Mouse (Mus musculus) urinary bladder, adult 18-20 months (tissue): Measurements from ENCODE around the gene Pold4.
"Not testable (repeated sequence)": the region's sequence is repeated elsewhere in the genome, so short reads cannot be mapped to it uniquely, and the experiment has no call there.

Source experiments
- DNase-seq, 2 experiments: peaks; one replicate each; pipeline ENCODE4 v3.0.0; 2022; ENCODE audit warnings: low spot score in 2 of 2, mixed read lengths in 2 of 2

The Pold4 gene

DNA sequence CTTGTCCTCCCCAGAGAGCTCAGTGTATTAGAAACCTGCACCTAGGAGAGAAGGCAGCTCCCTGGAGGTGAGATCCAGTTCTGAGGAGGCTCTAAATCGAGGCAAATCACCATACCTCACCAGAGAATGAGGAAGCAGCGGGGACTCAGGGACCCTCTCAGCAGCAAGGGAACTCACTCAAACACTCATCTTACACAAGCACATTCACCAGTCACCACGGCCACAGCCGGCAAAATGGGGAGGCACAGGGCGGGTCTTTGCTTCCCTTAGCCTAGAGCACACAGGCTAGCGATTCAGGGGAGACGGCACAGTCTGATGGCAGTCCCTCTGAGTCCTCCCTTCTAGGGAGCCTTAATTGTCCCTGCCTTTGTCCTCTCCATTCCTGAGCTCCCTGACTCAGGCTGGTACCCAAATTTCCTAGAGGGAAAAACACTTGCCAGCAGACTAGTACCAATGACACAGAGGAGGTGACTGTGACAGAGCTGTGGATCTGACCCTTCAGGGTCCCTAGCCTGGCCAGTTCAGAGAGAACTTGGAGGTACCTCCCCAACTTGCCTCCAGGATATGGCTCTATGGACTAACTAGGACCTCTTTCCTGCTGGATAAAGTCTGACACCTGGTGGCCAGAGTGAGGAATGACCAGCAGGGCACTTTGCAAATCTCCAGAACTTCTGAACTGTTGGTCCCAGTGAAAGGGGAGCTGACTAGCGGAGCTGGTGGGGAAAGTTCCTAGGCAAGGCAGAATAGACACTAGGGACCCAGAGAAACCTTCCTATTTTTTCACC lies 3.6 kb upstream of the Pold4 start:
- DNase-seq: peak in 1 of 2 experiments; percentile 60

- DNase-seq: no peak
These were observed 2.8 kb upstream of the Pold4 start for GRCm38 (mm10) chr19:4228891-4229290.

DNA sequence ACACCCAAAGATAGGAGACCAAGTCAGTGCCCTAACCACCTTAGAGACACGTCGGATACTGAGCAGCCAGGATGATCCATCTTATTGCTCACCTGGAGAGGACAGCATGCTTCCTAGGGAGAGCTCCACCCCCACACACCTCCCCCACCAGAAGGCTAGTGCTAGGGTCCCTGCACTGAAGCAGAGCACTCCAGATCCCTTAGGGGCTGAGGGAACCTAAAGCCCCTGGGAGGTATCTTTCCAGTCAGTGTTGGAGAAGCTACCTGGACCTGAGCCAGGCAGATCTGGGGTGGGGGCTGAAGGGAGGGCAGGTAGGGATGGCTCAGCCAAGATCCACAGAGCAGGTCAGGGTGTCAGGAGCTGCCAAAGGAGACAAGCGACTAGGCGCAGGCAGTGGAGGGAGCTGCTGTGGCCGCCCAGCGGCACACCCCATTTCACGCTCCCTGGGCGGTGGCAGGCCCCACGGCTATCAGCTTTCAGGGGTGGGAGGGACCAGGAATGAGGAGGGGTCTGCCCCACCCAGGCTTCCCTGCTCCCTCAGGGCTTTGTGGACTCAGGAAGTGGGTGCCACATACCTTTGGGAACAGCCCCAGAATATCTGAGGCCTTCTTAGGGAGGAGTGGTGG lies 2.1 kb upstream of the Pold4 start:
- DNase-seq: no peak

- DNase-seq: no peak
These were observed 1.3 kb upstream of the Pold4 start for GRCm38 (mm10) chr19:4230415-4230814.

DNA sequence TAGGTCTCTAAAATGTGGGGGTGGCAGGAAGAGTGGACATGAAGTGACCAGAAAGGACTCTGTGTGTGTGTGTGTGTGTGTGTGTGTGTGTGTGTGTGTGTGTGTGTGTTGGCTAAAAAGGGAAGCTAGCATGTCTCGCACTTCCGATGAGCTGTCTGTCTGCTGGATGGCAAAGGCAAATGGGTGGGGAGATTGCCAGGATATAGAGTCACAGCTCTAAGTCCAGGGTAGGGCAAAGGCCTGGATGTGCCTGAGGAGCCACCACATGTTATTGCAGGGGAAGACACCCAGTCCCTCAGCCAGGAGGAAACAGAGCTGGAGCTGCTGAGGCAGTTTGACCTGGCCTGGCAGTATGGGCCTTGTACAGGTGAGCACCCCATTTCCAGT lies 480 bp downstream of the Pold4 start:
- no peak for DNase-seq

DNA sequence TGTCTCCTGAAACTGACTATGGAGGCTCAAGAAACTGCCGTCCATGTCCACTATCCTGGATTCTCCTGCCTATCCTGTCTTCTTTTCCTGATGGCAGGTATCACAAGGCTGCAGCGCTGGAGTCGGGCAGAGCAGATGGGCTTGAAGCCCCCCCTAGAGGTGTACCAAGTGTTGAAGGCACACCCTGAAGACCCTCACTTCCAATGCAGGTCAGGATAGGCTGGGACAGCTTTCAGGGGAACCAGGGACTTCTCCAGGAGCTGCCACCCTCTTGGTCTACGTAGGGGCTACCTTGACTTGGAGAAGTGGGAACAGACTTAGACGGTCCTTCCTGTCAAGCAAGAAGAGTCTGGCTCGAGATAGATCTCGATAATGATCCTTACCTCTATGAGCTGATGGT lies 952 bp downstream of the Pold4 start:
- no peak for DNase-seq

GRCm38 (mm10) chr19:4234548-4234947 lies 2.8 kb downstream of the Pold4 start:
- no peak for DNase-seq

- no peak for DNase-seq
These were observed 8.6 kb downstream of the Pold4 start for GRCm38 (mm10) chr19:4240247-4240668.

GRCm38 (mm10) chr19:4242416-4242815 lies 10.7 kb downstream of the Pold4 start:
- no peak for DNase-seq

- no peak for DNase-seq
These were observed 13.1 kb downstream of the Pold4 start for GRCm38 (mm10) chr19:4244775-4245174.

- no peak for DNase-seq
These were observed 15.3 kb downstream of the Pold4 start for GRCm38 (mm10) chr19:4247010-4247409.

- DNase-seq: not testable (repeated sequence)
These were observed 17.0 kb downstream of the Pold4 start for GRCm38 (mm10) chr19:4248683-4249082.

DNA sequence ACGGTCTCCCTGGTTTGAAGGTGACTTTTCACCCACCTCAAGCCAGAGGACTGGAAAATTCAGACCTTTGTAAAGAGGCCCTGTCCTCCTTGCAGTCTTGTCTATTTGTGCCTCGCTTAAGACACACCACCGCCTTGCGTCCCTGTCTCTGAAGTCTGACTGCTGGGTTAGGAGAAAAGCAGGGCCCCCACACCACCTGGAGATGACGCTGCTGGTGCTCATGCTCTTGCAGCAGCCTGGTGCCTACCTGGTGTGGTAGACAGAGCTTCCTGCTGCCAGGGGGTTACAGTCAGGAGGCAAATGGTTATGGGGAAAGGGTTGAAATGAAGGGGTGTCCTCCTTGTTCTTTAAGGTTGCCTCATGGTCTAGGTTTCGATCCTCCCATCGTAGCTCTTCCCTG lies 22.5 kb downstream of the Pold4 start:
- DNase-seq: no peak

GRCm38 (mm10) chr19:4255583-4256162 lies 24.0 kb downstream of the Pold4 start:
- DNase-seq: no peak

DNA sequence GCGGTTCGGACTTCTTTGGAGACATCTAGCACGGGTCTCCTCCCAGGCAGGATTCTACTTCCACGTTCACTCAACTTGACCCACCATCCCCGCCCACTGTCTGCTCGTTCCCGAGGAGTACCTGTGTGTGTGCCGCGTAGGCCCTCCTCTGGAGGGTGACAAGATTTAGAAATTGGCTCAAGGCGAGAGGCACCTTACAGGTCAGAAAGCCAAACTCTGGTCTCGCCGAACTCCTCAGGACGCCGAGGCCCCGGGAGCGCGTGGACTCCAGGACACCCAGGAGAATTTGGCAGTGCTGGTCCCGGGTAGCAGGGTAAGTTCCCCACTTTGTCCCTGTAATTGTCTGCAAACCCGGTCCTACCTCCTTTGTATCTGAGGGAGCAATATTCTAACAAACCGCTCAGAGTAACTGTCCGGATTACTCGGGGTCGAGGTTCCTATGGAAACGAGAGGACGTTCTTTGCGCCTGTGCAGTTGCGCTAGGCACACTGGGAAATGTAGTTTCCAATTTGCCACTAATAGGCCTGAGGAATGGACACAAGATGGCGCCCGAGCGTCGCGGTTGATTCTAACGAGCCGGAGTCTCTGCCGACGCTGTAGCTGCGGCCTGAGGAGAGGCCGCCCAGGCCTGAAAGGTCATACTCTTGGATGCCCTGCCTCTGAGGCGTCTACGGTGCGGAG lies 25.7 kb downstream of the Pold4 start:
- DNase-seq: peak; percentile 81 to 85

- DNase-seq: no peak
These were observed 26.2 kb downstream of the Pold4 start for GRCm38 (mm10) chr19:4257897-4258252.

DNA sequence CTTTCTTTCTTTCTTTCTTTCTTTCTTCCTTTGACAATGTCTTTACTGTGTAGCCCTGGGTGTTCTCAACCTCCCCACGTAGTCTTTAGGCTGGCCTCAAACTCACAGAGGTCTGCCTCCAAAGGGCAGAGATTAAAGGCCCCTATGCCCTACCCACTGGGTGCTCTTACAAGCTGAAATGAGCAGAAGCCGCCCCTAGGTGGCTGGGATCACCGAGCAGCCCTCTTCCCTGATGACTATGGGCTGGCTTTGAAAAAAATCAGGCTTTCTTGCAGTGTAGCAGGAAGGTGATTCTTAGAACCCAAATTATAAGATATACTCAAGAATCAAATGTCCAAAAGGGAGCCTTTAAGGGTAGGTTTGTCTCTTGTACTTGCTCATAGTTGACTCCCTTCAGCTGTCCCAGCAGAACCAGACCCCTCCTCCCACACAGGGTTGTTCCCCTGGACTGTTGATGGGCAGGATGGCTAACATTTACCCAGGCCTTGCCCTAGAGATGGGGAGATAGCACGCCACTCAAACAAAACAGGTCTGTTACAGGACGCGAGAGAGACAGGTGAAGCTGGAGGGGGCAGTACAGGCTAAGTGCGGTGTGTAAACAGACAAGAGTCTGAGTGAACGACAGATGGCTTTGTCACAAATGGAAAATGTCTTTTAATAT lies 29.5 kb downstream of the Pold4 start:
- DNase-seq: peak in 1 of 2 experiments; percentile 65

- no peak for DNase-seq
These were observed 31.1 kb downstream of the Pold4 start for GRCm38 (mm10) chr19:4262756-4263155.

DNA sequence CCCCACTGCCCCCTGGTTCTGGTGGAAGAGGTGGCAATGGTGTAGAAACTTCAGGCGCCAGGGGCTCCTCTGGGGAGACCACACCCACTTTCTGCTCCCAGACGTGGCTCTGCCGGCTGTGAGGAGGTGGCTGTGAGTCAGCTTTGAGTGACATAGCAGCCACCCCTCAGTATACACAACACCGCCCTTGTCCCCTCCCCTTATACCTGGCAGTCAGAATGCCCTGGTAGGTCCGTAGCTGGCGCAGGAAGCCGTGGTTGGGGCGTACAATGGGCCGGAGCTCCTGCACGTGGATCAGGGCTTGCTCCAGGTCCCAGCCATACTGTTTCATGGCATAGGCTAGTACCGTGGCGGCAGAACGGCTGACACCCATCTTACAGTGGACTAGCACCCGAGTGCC lies 32.0 kb downstream of the Pold4 start:
- DNase-seq: no peak

DNA sequence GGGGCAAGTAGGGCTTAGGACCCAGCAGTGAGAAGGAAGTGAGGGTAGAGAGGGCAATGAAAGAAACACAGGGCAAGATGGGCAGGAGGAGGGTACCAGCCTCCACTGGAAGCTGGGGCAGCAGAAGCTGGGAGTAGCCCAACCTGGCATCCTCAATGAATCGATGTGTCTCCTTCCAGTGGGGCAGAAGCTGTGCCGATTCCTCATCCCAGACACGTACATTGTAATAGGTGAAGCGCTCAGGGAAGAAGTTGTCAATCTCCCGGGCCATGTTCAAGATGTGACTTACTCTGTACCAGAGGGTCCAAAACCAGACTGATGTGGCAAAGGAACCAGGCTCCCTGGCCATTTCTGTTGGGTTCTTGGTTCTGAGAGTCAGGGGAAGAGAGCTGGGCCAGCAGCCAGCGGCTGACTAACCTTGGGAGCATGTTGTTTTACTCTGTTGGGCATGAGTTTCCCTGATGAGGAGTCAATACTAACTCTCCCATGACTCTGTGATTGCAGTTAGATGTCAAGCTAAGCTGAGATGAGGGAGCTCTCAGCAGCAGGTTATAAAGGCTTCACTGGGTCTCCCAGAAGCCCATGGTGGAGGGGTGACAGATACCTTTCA lies 32.6 kb downstream of the Pold4 start:
- no peak for DNase-seq

GRCm38 (mm10) chr19:4265956-4266355 lies 34.3 kb downstream of the Pold4 start:
- no peak for DNase-seq
